Mouse (Mus musculus) E14TG2a.4 (cell line): ENCODE results near the gene Plxnd1.

Experiments
- CTCF ChIP-seq: conservative IDR thresholded peaks from 2 replicates; pipeline ENCODE4 v1.5.1; 2014; ENCODE audit warnings: low read length
- POU5F1 ChIP-seq: IDR thresholded peaks from 2 replicates; pipeline ENCODE4 v1.6.1; 2014; ENCODE audit warnings: low read length, borderline replicate concordance

GRCm38 (mm10) chr6:116014111-116014510 lies 19.3 kb upstream of the Plxnd1 start:
- TF ChIP-seq CTCF = no peak
- no peak for TF ChIP-seq POU5F1
